Mouse (Mus musculus): ENCODE measurements around the gene Pvalb.
A peak's percentile ranks its signal among the peaks of the same experiment; 100 is the strongest.

Gene Pvalb

DNA sequence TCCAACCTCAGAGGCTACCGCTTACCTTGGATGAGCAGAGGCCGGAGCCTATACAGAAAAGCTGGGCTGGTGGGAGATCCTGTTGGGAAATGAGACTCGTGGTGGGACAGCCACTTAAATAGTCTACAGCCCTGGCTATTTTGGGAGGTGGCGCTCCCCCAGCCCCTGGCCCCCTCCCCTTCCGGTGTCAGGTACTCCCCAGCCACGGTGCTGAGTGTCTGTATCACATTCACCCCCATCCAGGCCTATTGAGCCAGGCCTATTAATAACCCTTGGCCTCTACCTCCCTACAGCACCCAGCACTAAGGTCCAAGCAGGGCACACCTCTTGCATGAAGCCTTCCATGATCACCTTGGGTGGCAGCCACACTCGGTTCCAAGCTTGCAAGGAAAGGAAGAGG lies at the start of gene Pvalb:
Pvalb (minus strand) TSS at position 89 of the 400 bp plus-strand sequence.
- peak; percentile 94 for DNase-seq (ENCODE audit: low read depth, low spot score)

DNA sequence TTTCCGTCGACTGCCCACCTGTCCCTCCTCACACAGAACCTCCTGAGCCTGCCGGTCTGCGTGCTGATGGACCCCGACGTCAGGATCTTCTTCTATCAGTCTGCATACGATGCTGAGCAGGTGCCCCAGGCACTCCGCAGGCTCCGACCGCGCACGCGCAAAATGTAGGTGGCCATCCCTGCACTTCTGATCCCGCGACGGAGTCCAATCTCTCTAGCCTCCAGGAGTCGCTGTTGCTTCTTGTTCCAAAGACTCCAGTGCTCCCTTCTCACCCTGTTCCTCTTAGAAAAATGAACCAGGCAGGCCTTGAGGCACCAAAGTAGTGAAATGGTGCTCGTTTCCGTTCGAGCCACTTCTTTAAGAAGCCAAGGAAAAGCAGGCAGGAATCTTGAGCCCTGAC lies 48.6 kb upstream of the Pvalb start:
- no peak for DNase-seq (ENCODE audit: low read depth, low spot score)

DNA sequence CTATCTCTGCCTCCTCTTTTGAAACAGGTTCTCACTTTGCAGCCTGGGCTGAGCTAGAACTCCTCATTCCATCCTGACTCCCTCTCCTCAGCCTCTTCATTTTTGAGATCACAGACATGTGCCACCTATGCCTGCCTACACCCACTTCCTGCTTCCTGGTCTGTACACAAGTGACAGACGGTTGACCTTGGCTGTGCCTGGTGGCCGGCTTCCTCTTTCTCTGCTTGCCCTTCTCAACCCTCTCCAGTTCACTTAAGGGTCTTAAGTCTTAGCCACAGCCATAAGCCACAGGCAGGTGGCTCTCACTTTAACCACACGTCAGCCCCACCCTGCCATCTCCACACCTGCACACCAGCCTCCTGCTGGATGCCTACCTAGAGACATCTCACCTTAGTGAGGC lies 42.2 kb upstream of the Pvalb start:
- no peak for DNase-seq (ENCODE audit: low read depth, low spot score)

DNA sequence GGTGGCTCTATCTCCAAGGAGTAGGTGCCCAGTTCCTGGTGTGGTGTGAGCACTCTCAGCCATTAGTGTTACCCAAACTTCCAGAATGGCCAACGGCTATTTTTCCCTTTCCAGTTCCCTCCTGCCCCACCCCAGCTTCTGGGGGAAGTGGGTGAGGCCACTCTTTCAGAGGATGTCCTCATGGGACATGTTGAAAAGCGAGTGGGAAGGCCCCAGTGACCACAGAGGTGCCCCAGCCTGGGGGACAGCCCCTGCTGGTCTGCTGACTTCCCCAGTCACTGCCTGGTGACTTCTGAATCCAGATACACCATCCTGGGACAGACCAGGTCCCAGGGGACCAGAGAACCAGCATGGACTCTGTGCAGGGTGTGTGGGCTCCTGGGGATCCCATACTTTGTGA lies 41.5 kb upstream of the Pvalb start:
- DNase-seq (ENCODE audit: low read depth, low spot score): no peak

DNA sequence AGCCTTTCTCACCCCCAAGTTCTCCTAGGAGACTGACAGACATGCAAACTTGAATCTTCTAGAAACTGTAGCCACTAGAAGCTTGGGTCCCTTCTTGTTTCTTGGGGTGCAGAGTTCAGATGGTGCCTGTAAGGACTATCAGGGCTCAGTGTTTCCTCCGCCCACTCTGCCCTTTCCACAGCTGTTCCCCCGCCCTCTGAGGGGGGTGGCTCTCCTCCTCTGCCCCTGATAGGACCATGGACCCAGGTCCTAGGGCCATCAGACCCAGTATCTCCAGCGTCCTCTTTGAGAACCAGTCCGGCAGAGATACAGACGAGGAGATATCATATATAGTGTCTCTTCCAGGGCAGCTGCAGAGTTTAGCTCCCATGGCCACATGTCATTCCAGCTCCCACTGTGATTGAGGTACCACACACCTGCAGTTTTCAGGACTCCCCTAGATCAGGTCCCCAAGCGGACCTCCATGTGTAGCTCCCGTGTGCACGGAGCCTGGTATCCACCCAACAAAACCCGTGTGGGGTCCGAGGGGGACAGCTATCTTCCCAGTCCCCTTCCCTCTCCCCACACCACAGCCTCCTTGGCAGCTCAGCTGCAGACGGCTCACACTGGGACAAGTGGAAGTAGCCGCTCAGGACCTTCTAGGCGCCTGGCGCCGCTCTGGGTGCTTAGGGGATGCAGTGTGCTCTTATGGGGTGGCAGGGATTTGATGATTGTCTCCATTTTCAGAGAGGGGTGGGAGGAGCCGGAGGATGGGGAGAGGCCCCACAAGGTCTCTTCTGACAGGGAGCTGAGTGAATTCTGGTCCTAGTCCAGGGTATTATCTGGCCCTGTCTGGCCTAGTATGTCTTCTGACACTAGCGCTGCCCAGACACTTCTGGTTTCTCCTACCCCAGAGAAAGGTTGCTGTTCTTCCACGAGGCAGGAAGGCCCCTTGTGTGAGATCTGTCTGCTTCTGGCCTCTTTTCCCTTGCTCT lies 40.2 kb upstream of the Pvalb start:
- no peak for DNase-seq (ENCODE audit: low read depth, low spot score)

DNA sequence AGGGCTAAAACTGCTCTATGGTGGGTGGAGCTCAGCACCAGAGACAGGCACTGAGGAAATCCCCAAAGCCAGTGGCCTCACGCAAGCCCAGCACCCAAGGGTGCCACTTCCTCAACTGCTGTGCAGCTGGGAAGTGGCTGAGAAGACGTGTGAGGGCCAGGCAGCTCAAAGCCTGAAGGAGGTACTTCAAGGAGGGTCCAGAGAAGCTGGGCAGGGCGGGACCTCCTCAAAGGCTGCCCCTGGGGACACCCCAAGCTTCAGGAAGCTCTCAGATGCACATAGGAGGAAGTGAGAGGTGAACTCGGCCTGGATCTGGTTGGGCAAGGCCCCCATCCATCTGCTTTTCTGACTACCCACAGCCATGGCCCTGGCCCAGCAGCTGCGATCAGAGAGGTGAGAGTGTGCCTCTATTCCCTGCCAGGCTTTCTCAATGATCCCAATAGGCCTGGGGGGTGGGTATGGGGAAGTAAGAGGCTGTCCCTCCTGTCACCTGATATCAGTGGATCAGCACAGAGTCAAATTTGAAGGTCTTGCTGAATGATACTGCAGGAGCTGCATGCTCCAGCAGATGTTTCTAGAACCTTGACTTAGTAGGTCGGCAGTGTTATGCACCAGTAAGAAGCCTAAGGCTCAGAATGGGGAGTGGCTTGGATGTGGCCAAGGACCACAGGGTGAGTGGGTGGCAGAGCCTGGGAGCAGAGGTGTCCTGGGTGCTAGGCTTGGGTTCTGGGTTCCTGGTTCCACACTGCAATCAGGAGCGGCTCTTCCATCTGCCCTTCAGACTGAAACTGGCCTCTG lies 38.7 kb upstream of the Pvalb start, which contains the start of gene Ncf4:
Ncf4 (plus strand) TSS at position 107 of the 798 bp plus-strand sequence.
- peak; percentile 69 for DNase-seq (ENCODE audit: low read depth, low spot score)

DNA sequence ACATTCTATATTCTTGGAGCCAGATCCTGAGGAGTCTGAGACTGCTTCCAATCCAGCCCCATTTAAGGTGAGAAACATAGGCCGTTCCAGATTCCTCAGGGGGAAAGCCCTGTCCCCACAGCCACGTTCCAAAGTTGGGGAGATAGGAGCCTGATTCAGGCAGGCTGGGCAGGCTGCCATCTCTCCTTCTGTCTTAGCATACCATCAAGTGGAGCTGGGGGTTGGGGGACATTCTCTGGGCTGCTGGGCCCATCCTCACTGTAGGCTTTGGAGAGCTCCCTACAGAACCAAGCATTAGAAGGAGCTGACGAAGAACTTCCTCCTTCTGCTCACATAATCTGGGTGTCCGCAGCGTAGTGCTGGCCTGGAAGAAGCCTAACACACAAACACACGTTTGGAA lies 37.6 kb upstream of the Pvalb start:
- no peak for DNase-seq (ENCODE audit: low read depth, low spot score)

DNA sequence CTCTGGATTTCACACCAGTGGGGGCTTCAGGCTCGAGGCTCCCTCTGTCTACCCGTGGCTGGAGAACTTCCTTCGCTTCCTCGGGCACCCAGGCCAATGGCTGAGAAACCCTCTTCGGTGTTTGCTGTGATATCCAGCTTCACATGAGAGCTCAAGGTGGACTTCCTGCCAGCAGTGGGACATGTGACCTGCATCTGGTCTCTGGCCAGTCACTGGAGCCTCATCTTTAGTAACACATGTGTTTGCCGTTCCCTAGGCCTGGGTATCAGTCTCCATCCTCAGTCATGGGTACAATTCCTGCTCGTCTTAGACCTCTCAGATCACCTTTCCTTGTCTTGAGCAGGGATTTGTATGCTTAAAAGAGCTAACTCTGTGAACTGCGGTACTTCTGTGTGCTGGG lies 36.9 kb upstream of the Pvalb start:
- DNase-seq (ENCODE audit: low read depth, low spot score): peak; percentile 85

DNA sequence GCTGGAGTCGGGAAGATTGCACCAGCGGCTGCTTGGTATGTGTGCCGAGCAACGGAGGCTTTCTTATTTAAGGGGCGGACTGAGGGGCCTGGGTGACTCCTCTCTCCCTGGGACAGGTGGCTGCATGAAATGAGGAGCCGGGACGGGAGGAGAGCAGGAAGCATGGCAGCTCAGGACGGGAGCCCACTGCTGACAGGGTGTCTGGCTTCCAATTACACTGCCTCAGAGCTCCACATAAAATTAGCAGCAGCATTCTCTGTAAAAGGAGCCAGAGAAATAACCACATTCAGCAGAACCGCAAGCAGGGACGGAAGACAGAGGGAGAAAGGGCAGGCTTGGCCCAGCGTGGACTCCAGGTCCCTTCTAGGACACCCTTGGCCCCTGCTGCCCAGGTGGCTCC lies 35.1 kb upstream of the Pvalb start:
- peak; percentile 91 for DNase-seq (ENCODE audit: low read depth, low spot score)

DNA sequence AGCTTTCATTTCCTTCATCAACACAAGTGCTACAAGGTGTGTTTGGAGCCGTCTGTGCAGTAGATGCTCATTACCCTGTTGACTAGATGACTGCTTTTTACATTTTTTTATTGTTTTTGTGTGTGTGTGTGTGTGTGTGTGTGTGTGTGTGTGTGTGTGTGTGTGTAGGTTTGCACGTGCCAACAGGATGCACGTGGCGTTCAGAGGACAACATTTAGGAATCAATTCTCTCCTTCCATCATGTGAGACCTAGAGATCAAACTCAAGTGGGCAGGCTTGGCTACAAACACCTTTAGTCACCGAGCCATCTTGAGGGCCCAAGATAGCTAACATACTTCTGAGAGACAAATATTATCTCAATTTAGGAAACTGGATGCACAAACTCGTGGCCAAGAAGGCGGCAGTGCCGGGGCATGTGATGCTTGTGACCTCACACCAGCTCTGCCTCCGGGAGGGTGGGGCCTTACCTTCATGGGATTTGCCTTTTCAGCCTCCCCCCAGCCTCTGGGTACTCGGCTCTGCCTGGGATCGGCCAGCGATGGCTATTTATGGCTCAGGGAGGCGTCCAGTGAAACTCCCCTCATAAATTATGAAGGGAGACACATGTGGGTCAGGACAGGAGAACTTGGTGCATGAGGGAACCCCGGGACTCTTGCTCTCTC lies 33.9 kb upstream of the Pvalb start:
- peak; percentile 91 for DNase-seq (ENCODE audit: low read depth, low spot score)

DNA sequence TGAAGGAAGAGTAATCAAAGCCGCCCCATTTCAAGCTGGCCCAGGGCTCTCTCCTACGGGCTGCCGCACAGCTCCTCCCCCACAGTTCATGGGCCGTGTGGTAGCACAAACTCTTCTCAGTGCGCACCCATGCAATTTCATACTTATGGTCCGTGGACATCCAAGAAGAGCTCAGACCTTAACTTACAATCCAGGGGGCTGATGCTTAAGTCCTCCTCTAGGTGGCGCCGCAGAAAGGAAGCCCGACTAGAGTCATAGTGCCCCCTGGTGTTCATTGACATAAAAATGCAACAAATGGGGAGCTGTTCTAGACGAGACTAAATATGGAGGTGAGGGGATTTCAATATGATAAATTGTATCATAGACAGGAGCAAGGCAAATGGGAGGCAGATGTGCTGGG lies 33.3 kb upstream of the Pvalb start:
- peak; percentile 89 for DNase-seq (ENCODE audit: low read depth, low spot score)

DNA sequence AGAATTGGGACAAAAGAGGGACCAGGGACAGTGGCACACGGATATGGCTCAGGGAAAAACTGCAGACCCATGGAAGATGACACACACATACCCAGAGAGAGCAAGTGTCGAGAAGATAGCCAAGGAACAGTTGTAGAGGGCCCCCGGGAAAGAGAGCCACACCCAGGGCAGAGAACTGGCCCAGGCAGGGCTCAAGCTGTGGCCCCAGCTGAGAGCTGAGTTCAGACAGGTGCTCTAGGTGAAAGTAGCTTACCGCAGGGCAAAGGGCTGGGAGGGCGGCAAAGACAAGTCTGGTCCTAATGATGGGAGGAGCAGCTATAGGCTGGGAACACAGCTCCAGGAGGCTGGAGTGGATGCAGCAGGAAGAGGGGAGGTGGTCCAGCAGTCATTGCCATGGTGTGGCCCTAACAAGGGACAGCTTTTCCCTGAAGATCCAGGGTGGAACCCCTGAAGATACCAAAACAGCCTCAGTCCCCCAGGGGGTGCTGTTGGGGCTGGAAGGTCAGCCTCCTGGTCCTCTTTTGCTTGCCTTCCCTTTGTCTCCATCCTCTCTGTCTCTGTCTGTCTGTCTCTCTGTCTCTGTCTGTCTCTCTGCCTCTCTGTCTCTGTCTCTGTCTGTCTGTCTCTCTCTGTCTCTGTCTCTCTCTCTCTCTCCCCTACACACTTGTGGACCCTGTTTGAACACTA lies 28.8 kb upstream of the Pvalb start:
- no peak for DNase-seq (ENCODE audit: low read depth, low spot score)

DNA sequence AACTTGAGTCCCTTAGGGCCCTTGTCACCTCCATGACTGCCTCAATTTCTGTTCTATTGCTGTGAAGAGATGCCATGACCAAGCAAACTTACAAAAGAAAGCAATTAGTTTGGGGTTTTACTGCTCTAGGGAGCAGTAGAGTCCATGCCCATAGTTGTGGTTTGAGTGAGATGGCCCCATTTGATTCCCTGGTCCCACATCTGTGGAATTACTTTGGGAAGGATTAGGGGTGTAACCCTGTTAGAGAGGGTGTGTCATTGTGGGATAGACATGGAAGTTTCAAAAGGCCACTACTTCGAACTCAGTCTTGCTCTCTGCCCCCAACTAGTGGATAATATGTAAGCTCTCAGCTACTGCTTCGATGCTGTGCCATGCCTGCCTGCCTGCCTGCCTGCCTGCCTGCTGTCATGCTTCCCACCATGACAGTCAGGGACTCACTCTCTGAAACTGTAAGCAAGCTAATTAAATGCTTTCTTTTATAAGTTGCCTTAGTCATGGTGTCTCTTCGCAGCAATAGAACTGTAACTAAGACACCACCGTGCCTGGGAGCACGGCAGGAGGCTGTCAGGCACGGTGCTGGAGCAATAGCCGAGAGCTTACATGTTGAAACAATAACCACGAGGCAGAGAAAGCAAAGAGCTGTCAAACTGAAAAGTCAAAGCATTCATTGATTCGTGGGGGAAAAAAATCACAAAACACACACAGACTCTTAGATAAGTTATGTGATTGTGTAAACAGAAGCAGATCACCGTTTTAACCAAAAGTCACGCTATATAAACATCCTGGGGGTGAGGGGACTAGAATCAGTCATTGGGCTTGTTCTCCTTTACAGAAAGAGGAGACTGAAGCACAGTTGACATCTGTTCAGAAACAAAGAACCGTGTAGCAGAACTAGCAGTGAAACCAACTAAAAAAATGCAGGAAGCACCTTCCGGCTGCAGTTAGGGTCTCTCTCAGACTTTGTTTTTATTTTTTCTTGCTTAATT lies 25.4 kb upstream of the Pvalb start:
- no peak for DNase-seq (ENCODE audit: low read depth, low spot score)

DNA sequence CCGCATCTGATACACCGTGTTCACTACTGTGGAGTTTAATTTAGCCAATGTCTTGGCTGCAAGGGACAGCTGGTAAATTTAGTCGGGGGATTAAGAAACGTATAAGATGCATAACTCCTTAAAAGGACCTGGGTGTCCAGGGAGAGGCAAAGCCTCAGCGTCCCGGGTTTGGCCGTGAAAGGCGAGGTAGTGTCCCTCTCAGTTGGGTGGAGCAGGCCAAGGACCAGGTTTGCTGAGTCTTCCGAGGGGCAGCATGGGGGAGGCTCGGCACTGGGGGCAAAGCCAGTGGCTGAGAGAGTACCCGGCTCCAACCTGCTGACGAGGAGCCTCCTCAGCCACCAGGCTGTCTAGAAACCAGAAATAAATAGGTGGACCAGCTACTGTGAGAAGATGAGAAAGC lies 21.6 kb upstream of the Pvalb start:
- DNase-seq (ENCODE audit: low read depth, low spot score): peak; percentile 86

DNA sequence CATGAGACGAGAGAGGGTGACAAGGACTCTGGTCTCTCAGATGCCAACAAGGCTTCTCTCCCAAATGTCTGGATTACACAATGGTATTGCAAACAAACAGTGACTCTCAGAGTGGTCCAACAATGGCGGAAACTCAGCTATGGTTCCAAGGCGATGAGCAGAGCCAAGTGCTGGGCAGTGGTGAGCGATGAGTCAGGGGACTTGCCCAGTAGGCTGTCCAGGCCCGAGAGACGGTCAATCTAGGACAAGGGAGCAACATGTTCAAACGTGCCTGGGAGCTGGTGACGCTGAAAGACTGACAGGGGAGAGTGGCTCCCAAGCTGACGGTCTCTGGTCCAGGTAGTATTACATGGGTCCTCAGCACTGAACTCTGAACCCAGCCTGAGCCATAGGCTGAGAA lies 9.1 kb upstream of the Pvalb start:
- DNase-seq (ENCODE audit: low read depth, low spot score): peak; percentile 18

DNA sequence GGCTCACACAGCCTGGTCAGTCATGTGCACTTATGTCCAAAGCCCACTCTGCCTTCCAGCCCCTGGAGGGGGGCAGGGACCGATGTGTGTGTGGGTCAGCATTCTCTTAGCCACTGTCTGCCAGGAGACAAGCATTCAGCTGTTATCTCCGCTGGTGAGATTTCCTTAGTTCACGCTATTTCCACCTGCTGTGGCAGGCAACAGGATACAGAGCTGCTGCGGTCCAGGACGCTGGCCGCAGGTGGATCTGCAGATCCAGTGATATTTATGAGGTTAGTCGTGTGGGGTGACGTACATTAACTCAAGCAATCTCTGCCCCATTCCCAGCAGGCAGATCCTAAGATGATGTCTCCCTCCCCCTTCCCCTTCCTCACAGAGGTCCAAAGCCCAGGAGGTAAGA lies 5.2 kb upstream of the Pvalb start:
- DNase-seq (ENCODE audit: low read depth, low spot score): peak; percentile 84

DNA sequence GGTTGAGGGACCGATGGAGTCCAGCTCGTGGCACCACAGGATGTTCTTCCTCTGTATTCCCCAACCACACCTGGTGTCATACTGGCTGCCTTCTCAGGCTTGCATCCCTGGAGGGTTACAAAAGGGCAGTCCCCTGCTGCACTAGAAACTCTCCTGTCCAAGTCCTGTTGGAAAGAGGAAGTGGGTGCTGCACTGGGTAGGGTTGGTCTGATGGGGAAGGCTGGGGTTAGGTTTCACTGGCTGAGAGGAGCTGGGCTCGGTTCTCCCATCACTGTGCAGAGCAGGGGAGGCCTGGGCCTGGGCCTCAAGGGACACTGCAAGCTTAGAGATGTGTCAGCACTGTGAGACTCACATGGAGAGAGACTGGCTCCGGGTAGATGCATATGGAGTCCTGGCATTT lies 4.0 kb upstream of the Pvalb start:
- peak; percentile 53 for DNase-seq (ENCODE audit: low read depth, low spot score)

DNA sequence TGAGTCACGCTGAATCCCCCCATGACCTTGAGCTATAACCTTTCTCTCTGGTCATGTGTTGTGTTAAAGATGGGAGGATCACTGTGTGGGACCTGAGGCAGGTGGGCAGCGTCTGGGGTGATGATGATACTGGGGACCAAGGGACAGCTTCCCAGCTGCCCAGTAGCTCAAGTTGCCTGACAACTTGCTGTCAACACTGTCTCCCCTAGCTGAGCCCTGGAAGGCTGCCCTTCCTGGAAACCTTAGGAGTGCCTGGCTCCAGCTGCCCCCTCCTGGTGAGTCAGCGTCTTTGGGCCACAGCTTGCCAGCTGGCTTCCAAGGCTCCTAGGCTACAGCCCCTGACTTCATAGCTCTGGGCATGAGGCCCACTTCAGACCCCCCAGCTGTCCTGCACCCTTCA lies 1.0 kb downstream of the Pvalb start:
- DNase-seq (ENCODE audit: low read depth, low spot score): peak; percentile 94

DNA sequence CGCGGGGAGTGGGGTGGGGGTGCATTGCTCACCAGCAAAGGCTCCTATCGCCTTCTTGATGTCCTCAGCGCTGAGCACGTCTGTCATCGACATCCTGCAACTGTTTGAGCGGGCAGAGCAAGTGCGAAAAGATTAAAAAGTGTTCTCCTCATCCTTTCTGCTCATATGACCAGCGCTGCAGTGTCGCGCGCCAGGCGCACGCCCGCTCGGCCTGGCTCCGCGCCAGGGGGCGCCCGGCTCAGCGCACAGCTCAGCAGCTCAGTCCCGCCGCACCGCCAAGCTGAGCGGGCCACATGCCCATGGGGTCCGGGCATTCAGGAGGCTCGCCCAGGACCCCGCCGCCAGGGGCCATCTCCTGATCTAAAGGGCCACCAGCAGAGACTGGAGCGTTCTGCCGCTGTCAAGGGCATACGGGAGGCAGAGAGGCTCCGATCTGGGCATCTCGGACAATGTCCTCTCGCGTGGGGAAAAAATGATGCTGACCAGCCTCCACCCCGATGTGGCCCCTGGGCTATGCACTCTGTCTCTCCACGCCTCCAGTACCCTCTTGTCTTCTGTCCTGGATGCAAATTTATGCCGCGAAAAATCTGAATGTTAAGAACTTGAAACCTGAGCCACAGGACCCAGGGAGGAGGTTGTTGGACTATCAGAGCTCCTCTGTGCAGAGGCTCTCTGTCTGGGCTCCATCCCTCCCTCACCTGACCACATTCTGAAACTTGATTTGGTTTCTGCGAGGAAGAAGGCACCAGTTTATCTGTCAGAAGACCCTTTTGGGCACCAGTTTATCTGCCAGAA lies 1.9 kb downstream of the Pvalb start:
- peak; percentile 68 for DNase-seq (ENCODE audit: low read depth, low spot score)

Measured in skeletal muscle tissue, adult 2 months (tissue).